Mouse (Mus musculus): Measurements from ENCODE around the gene Zfp800. TPM values are rescaled to one million over a fixed set of nuclear protein-coding genes. Genes with fewer than 3 reads are reported as not detected.

Gene Zfp800
- polyA plus RNA-seq, 1 experiment: 11.5 TPM

DNA sequence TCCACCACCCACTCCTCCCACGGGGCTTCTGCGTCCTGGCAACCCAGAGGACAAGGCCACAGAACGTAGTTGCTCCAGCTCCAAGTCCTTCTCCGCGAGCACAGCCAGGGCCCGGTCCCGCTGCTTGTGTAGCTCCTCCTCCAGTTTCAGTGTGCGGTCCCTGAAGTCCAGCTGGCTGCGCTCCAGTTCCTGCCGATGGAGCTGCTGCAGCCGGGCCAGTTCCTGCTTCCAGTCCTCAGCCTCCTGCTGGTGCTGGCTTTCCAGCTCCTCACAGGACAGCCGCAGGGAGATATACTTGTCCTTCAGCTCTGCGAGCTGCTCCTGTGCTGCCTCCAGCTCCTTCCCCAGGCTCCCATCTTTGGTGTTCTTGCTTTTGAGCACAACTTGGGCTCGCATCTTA is 20.6 kb upstream of the Zfp800 start:
- H3K4me1 ChIP-seq (ENCODE audit: control insufficient read depth, insufficient read depth, insufficient read length, low read length): peaks cover 23% of the 10 kb centered on the region
- peak overlapping the region; percentile 55 for H3K27ac ChIP-seq (replicated peaks; ENCODE audit: low read depth, low read length)
- peak overlapping the region; percentile 45 for H3K4me3 ChIP-seq (ENCODE audit: insufficient read depth, low read depth, low read length)

DNA sequence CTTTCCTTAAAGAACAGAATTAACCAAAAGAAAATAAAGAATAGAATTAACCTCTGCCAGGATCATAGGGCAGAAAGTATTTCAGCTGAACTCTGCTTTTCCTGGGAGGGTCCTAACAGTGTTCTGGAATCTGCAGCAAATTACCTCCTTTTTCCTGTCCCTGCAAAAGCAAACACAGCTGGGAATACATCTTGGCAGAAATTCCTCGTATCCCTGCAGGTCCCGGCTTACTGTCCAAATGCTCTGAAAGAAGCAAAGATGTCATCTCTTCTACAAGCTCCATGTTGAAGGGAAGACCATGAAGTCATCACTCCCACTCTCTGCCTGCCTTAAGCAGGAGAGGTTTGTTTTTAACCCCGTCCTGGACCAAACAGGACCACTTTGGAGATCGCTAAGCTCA is 19.2 kb upstream of the Zfp800 start:
- 0 out of 2 replicates have a peak overlapping the region, but pooled peaks have one; percentile 0 for H3K4me3 ChIP-seq (ENCODE audit: insufficient read depth, low read depth, low read length)
- H3K4me1 ChIP-seq (ENCODE audit: control insufficient read depth, insufficient read depth, insufficient read length, low read length): peaks cover 23% of the 10 kb centered on the region
- peak overlapping the region; percentile 78 for H3K27ac ChIP-seq (replicated peaks; ENCODE audit: low read depth, low read length)

DNA sequence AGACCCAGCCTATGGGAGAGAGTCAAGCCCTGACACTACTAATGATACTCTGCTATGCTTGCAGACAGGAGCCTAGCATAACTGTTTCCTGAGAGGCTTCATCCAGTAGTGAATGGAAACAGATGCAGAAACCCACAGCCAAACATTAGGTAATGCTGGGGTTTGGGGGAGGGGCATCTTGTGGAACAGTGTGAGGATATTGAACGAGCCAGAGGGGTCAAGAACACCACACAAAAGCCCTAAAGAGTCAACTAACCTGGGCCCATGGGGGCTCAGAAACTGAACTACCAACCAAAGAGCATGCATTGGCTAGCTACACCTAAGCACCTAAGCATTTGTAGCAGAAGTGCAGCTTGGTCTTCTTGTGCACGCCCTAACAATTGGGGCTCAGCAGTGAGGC is 13.4 kb upstream of the Zfp800 start:
- Histone ChIP-seq H3K4me3 (ENCODE audit: insufficient read depth, low read depth, low read length) (no peak overlapping the region), H3K4me1 (ENCODE audit: control insufficient read depth, insufficient read depth, insufficient read length, low read length) (no peaks in the 10 kb centered on the region; the same call in 1 of the 2 replicates), H3K27ac (replicated peaks; ENCODE audit: low read depth, low read length) (no peak overlapping the region)

DNA sequence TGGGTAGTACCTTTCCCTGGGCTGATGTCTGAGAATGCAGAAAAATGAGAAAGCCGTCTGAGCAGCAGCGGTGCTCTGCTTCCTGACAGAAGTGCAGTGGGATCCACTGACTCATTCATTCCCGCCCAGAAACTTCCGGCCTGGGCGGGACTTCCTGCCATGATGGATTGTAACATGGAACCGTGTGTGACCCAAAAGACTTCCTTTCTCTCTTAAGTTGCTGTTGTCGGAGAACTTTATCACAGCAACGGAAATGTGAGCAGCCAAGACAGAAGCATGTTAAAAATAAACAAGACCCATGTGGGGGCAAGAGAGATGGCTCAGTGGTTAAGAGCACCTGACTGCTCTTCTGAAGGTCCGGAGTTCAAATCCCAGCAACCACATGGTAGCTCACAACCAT is 12.2 kb upstream of the Zfp800 start:
- no peak overlapping the region for H3K4me3 ChIP-seq (ENCODE audit: insufficient read depth, low read depth, low read length)
- H3K4me1 ChIP-seq (ENCODE audit: control insufficient read depth, insufficient read depth, insufficient read length, low read length): no peaks in the 10 kb centered on the region
- no peak overlapping the region for H3K27ac ChIP-seq (replicated peaks; ENCODE audit: low read depth, low read length)

- H3K27ac ChIP-seq (replicated peaks; ENCODE audit: low read depth, low read length): no peak overlapping the region
- H3K4me1 ChIP-seq (ENCODE audit: control insufficient read depth, insufficient read depth, insufficient read length, low read length): peaks cover 2% of the 10 kb centered on the region; the same call in 1 of the 2 replicates
- H3K4me3 ChIP-seq (ENCODE audit: insufficient read depth, low read depth, low read length): no peak overlapping the region
These were observed 2.0 kb upstream of the Zfp800 start for GRCm38 (mm10) chr6:28399791-28400190.

GRCm38 (mm10) chr6:28398726-28399125 is 921 bp upstream of the Zfp800 start:
- Histone ChIP-seq H3K4me3 (ENCODE audit: insufficient read depth, low read depth, low read length) (no peak overlapping the region), H3K27ac (replicated peaks; ENCODE audit: low read depth, low read length) (no peak overlapping the region), H3K4me1 (ENCODE audit: control insufficient read depth, insufficient read depth, insufficient read length, low read length) (peaks cover 2% of the 10 kb centered on the region; the same call in 1 of the 2 replicates)

GRCm38 (mm10) chr6:28396853-28397457 is 850 bp downstream of the Zfp800 start:
- Histone ChIP-seq H3K4me1 (ENCODE audit: control insufficient read depth, insufficient read depth, insufficient read length, low read length) (peaks cover 2% of the 10 kb centered on the region; the same call in 1 of the 2 replicates), H3K27ac (replicated peaks; ENCODE audit: low read depth, low read length) (no peak overlapping the region), H3K4me3 (ENCODE audit: insufficient read depth, low read depth, low read length) (peak overlapping the region; percentile 63)

DNA sequence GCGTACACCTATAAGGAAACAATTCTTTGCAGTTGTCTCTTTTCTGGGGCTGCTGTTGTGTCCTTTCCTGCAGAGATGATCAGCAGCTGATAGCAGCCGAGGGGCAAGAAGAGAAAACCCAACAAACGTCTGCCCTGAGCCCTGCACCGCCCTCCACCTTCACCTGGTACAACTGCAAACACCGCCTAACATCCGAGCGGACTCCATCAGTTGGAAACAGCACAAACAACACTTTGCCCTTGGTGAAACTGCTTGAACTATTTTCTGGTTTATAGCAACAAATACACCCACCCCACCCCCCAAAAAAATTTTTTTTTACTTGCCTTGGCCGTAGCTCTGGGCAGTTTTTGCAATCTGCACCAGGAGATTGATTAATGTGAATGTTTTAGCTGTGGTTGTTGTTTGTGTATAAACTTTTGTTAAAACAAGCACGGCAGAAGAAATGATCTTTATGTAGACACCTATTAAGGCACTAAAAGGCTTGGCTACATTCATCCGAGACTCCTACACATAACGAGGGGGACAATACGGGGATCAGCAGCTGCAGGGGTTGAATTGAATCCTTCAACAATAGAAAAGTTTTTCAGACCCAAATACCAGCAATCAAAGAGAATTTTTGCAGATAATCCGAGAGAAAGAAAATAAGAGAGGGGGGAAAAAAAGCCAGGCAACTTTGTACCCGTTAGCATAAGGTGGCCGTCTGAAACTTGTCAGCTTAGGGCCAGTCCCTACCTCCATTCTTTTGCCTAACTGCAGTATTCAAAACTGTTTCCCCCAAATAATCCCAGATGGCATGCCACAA is 1.6 kb downstream of the Zfp800 start:
- H3K4me1 ChIP-seq (ENCODE audit: control insufficient read depth, insufficient read depth, insufficient read length, low read length): peaks cover 2% of the 10 kb centered on the region; the same call in 1 of the 2 replicates
- H3K4me3 ChIP-seq (ENCODE audit: insufficient read depth, low read depth, low read length): no peak overlapping the region
- no peak overlapping the region for H3K27ac ChIP-seq (replicated peaks; ENCODE audit: low read depth, low read length)

DNA sequence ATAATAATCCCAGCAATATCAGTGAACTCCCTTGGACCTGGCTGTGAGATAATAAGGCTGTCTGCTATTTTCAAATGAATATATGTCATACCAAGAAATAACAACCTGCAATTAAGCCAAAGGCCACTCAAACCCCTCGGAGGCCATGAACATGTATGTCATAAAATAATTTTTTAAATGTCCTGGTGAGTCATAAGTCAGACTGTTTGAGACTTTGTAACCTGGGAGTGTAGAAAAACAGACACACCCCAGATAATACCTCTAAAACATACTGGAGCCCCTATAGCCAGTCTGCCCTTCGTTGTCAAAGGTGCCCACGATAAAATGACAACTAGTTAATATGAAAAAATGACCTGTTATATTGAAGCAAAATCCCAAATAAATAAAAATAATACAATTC is 8.8 kb downstream of the Zfp800 start:
- H3K27ac ChIP-seq (replicated peaks; ENCODE audit: low read depth, low read length): no peak overlapping the region
- H3K4me3 ChIP-seq (ENCODE audit: insufficient read depth, low read depth, low read length): no peak overlapping the region
- no peaks in the 10 kb centered on the region for H3K4me1 ChIP-seq (ENCODE audit: control insufficient read depth, insufficient read depth, insufficient read length, low read length)

DNA sequence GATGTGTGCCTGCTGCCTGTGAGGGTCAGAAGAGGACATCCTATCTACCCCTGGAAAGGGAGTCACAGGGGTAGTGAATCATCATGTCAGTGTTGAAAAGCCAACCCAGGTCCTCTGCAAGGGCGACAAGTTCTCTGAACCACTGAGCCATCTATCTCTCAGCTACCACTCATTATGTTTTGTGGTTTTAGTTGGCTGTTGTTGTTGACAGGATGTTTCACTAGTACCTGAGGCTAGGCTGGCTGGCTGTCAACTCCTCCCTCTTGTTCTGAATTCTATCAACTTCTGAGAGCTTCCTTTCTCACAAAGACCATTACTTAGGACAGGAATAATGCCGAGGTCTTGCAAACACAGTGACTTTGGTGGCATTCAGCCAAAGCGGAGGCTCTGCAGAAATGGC is 12.6 kb downstream of the Zfp800 start:
- no peak overlapping the region for H3K4me3 ChIP-seq (ENCODE audit: insufficient read depth, low read depth, low read length)
- no peaks in the 10 kb centered on the region for H3K4me1 ChIP-seq (ENCODE audit: control insufficient read depth, insufficient read depth, insufficient read length, low read length)
- no peak overlapping the region for H3K27ac ChIP-seq (replicated peaks; ENCODE audit: low read depth, low read length)

- Histone ChIP-seq H3K4me3 (ENCODE audit: insufficient read depth, low read depth, low read length) (no peak overlapping the region), H3K27ac (replicated peaks; ENCODE audit: low read depth, low read length) (no peak overlapping the region), H3K4me1 (ENCODE audit: control insufficient read depth, insufficient read depth, insufficient read length, low read length) (no peaks in the 10 kb centered on the region)
These were observed 15.8 kb downstream of the Zfp800 start for GRCm38 (mm10) chr6:28381983-28382382.

DNA sequence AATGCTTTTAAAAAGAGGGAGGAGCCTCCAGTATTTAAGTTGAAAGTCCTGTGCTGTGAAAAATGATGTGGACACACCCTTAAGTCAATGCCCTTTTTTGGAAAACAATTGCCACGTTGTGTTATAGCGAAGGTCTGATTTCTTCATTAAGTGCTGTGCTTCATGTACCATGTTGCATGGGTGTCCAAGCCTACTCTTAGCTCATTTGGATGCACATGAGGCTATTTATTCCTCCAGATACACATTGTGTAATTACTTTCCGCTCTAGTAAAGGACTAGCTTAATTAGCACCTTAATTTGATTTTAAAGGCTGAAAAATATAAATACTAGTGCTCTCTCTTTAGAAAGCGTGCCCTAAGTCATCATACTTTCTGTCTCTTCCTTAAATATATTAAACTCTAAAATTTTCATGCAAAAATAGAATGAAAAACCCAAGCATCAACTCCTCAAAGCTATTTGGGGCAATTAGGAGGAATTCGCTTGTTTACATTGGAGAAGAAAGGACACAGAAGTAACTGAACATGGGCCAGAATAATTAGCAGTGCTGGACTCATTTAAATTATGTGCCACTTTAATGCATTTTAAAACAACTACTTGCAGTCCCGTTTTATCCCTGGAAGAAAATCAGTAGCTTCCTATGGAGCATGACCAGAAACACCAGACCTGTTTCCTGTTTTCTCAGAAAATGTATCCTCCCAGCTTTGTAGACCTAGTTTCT is 27.7 kb downstream of the Zfp800 start:
- H3K4me1 ChIP-seq (ENCODE audit: control insufficient read depth, insufficient read depth, insufficient read length, low read length): no peaks in the 10 kb centered on the region
- H3K4me3 ChIP-seq (ENCODE audit: insufficient read depth, low read depth, low read length): no peak overlapping the region
- no peak overlapping the region for H3K27ac ChIP-seq (replicated peaks; ENCODE audit: low read depth, low read length)

DNA sequence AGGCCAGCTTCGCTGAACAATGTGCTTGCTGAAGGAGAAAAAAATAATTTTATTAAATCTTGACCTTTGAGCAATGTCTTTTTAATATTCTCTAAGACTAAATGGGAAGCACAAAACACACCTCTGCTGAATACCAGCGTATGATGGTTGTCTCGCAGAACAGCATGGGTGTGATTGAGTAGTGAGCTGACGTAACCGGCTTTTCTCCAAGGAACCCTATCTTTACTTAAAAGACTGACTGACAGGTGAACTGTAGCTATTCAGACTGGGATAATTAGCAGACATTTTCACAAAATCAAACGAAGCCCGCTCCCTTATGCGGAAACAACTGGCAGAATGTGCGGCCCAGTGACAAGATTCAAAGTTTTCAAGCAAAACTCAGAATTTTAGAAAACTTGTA is 30.2 kb downstream of the Zfp800 start:
- H3K4me1 ChIP-seq (ENCODE audit: control insufficient read depth, insufficient read depth, insufficient read length, low read length): no peaks in the 10 kb centered on the region
- H3K4me3 ChIP-seq (ENCODE audit: insufficient read depth, low read depth, low read length): no peak overlapping the region
- no peak overlapping the region for H3K27ac ChIP-seq (replicated peaks; ENCODE audit: low read depth, low read length)

GRCm38 (mm10) chr6:28351066-28351465 is 46.7 kb downstream of the Zfp800 start:
- H3K27ac ChIP-seq (replicated peaks; ENCODE audit: low read depth, low read length): no peak overlapping the region
- no peaks in the 10 kb centered on the region for H3K4me1 ChIP-seq (ENCODE audit: control insufficient read depth, insufficient read depth, insufficient read length, low read length)
- no peak overlapping the region for H3K4me3 ChIP-seq (ENCODE audit: insufficient read depth, low read depth, low read length)

DNA sequence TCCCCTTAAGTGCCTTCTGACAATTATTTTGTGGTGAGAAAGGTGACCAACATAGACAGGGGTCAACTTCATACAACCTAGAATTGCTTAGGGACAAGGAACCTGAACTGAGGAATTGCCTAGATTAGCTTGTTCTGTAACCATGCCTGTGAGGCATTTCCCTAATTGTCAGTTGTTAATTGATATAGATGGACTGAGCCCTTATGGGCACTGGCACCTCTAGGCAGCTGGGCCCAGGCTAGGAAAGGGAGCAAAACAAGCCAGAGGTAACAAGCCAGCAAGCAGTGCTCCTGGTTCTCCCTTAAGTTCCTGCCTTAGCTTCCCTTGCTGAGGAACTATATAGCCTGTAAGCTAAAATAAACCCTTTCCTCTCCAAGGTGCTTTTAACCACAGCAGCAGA is 52.1 kb downstream of the Zfp800 start:
- Histone ChIP-seq H3K27ac (replicated peaks; ENCODE audit: low read depth, low read length) (no peak overlapping the region), H3K4me3 (ENCODE audit: insufficient read depth, low read depth, low read length) (no peak overlapping the region), H3K4me1 (ENCODE audit: control insufficient read depth, insufficient read depth, insufficient read length, low read length) (no peaks in the 10 kb centered on the region)
